Mouse (Mus musculus) effector memory CD4-positive, alpha-beta T cell, adult 7 months (primary cell): ENCODE data around the gene Ncf1. TPM values are rescaled to one million over a fixed set of nuclear protein-coding genes. Genes with fewer than 3 reads are reported as not detected.

Experiments
- polyA plus RNA-seq: library from polyadenylated mRNA; unstranded; fragments of 100-300 nt; shearing (Covaris generic); gene quantifications from one replicate; pipeline ENCODE4 v1.2.1, GENCODE M21; 2017

Gene Ncf1
- polyA plus RNA-seq, result 5.4 TPM

DNA sequence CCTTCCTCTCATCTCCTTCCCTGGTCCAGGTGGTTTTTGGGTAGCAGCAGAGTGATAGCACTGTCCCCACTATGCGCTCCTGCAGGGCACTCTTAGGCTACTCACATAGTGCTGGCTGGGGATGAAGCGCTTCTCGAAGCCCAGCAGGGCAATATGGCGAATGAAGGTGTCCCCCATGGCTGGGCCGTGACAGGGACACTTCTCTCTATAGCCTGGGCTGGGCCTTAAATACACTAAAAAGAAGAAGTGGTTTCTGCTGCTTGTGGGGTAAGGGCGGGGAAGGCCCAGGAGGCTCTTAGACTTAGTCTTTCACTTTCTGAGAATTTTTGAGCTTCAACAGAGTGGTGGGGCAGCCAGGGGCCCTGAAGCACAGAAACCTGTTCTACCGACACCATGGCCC is at the start of gene Ncf1:
Gene Ncf1, minus strand, starts transcription at position 235 of the 400 bp plus-strand sequence.

GRCm38 (mm10) chr5:134183880-134184808 is 45.3 kb downstream of the Ncf1 start, which contains the start of gene Gtf2ird2:
TSS of gene Gtf2ird2 (plus strand) at chr5:134184019.

GRCm38 (mm10) chr5:134176169-134176881 is 53.1 kb downstream of the Ncf1 start, which contains the start of gene Rcc1l:
TSS of gene Rcc1l (minus strand) at chr5:134176774.

Other genes starting within 250 kb of the Ncf1 start
- gene Castor2, start 129.9 kb downstream of the Ncf1 start, polyA plus RNA-seq, result 4.7 TPM
- 17.2 TPM for gene Rcc1l, start 52.9 kb downstream of the Ncf1 start, polyA plus RNA-seq
- gene Gtf2ird2, start 45.6 kb downstream of the Ncf1 start, polyA plus RNA-seq, result 6.8 TPM
- gene Gtf2i, start 85.1 kb upstream of the Ncf1 start, polyA plus RNA-seq, result 258 TPM
- 4.7 TPM for gene Gtf2ird1, start 227.1 kb upstream of the Ncf1 start, polyA plus RNA-seq